Mouse (Mus musculus): Measurements from ENCODE around the gene Gipc2. TPM values are rescaled to one million over a fixed set of nuclear protein-coding genes. Genes with fewer than 3 reads are reported as not detected.

Gipc2 gene
- polyA plus RNA-seq, 1 experiment = 19.9 TPM

- Histone ChIP-seq H3K9me3 (replicated peaks; ENCODE audit: control insufficient read depth, insufficient read depth, low read length, poor library complexity, severe bottlenecking) (no peaks in the 10 kb centered on the region), H3K4me1 (ENCODE audit: control insufficient read depth, insufficient read depth, low read length) (no peaks in the 10 kb centered on the region), H3K4me3 (ENCODE audit: low read depth, low read length) (no peak overlapping the region), H3K9ac (ENCODE audit: low read depth, poor library complexity, severe bottlenecking) (no peak overlapping the region), H3K36me3 (ENCODE audit: control insufficient read depth, insufficient read depth, low read length, poor library complexity, severe bottlenecking) (no peaks in the 10 kb centered on the region), H3K27me3 (ENCODE audit: control insufficient read depth, insufficient read depth, low read length, poor library complexity, severe bottlenecking) (no peaks in the 10 kb centered on the region), H3K27ac (ENCODE audit: insufficient read depth, low read length) (no peak overlapping the region)
- TF ChIP-seq POLR2A (IDR thresholded peaks at IDR 0.05; ENCODE audit: insufficient read depth, low read length) = no peak
- TF ChIP-seq EP300 (IDR thresholded peaks at IDR 0.05; ENCODE audit: insufficient read depth, low read depth, low read length) = no peak
- TF ChIP-seq CTCF (IDR thresholded peaks at IDR 0.05; ENCODE audit: low read depth, low read length) = no peak
Observed at GRCm38 (mm10) chr3:152081381-152081780, 84.6 kb downstream of the Gipc2 start.

- no peaks in the 10 kb centered on the region for H3K4me1 ChIP-seq (ENCODE audit: control insufficient read depth, insufficient read depth, low read length)
- no peak overlapping the region for H3K4me3 ChIP-seq (ENCODE audit: low read depth, low read length)
- H3K9me3 ChIP-seq (replicated peaks; ENCODE audit: control insufficient read depth, insufficient read depth, low read length, poor library complexity, severe bottlenecking) = no peaks in the 10 kb centered on the region
- no peaks in the 10 kb centered on the region for H3K27me3 ChIP-seq (ENCODE audit: control insufficient read depth, insufficient read depth, low read length, poor library complexity, severe bottlenecking)
- TF ChIP-seq CTCF (IDR thresholded peaks at IDR 0.05; ENCODE audit: low read depth, low read length) = no peak
- TF ChIP-seq EP300 (IDR thresholded peaks at IDR 0.05; ENCODE audit: insufficient read depth, low read depth, low read length) = no peak
- no peak overlapping the region for H3K9ac ChIP-seq (ENCODE audit: low read depth, poor library complexity, severe bottlenecking)
- no peak overlapping the region for H3K27ac ChIP-seq (ENCODE audit: insufficient read depth, low read length)
- no peaks in the 10 kb centered on the region for H3K36me3 ChIP-seq (ENCODE audit: control insufficient read depth, insufficient read depth, low read length, poor library complexity, severe bottlenecking)
Observed at GRCm38 (mm10) chr3:152076088-152076487, 89.9 kb downstream of the Gipc2 start.

- H3K27ac ChIP-seq (ENCODE audit: insufficient read depth, low read length) = no peak overlapping the region
- H3K4me3 ChIP-seq (ENCODE audit: low read depth, low read length) = no peak overlapping the region
- H3K9ac ChIP-seq (ENCODE audit: low read depth, poor library complexity, severe bottlenecking) = no peak overlapping the region
- H3K27me3 ChIP-seq (ENCODE audit: control insufficient read depth, insufficient read depth, low read length, poor library complexity, severe bottlenecking) = no peaks in the 10 kb centered on the region
- TF ChIP-seq CTCF (IDR thresholded peaks at IDR 0.05; ENCODE audit: low read depth, low read length) (no peak), EP300 (IDR thresholded peaks at IDR 0.05; ENCODE audit: insufficient read depth, low read depth, low read length) (no peak), POLR2A (IDR thresholded peaks at IDR 0.05; ENCODE audit: insufficient read depth, low read length) (no peak)
- H3K9me3 ChIP-seq (replicated peaks; ENCODE audit: control insufficient read depth, insufficient read depth, low read length, poor library complexity, severe bottlenecking) = no peaks in the 10 kb centered on the region
- H3K36me3 ChIP-seq (ENCODE audit: control insufficient read depth, insufficient read depth, low read length, poor library complexity, severe bottlenecking) = no peaks in the 10 kb centered on the region
- no peaks in the 10 kb centered on the region for H3K4me1 ChIP-seq (ENCODE audit: control insufficient read depth, insufficient read depth, low read length)
Observed at GRCm38 (mm10) chr3:152069001-152069400, 97.0 kb downstream of the Gipc2 start.

- no peaks in the 10 kb centered on the region for H3K27me3 ChIP-seq (ENCODE audit: control insufficient read depth, insufficient read depth, low read length, poor library complexity, severe bottlenecking)
- no peaks in the 10 kb centered on the region for H3K36me3 ChIP-seq (ENCODE audit: control insufficient read depth, insufficient read depth, low read length, poor library complexity, severe bottlenecking)
- no peak overlapping the region for H3K9ac ChIP-seq (ENCODE audit: low read depth, poor library complexity, severe bottlenecking)
- no peaks in the 10 kb centered on the region for H3K9me3 ChIP-seq (replicated peaks; ENCODE audit: control insufficient read depth, insufficient read depth, low read length, poor library complexity, severe bottlenecking)
- H3K27ac ChIP-seq (ENCODE audit: insufficient read depth, low read length) = no peak overlapping the region
- H3K4me1 ChIP-seq (ENCODE audit: control insufficient read depth, insufficient read depth, low read length) = no peaks in the 10 kb centered on the region
- H3K4me3 ChIP-seq (ENCODE audit: low read depth, low read length) = no peak overlapping the region
- TF ChIP-seq POLR2A (IDR thresholded peaks at IDR 0.05; ENCODE audit: insufficient read depth, low read length) (no peak), EP300 (IDR thresholded peaks at IDR 0.05; ENCODE audit: insufficient read depth, low read depth, low read length) (no peak), CTCF (IDR thresholded peaks at IDR 0.05; ENCODE audit: low read depth, low read length) (no peak)
Observed at GRCm38 (mm10) chr3:152068311-152068710, 97.7 kb downstream of the Gipc2 start.

- H3K36me3 ChIP-seq (ENCODE audit: control insufficient read depth, insufficient read depth, low read length, poor library complexity, severe bottlenecking) = no peaks in the 10 kb centered on the region
- TF ChIP-seq EP300 (IDR thresholded peaks at IDR 0.05; ENCODE audit: insufficient read depth, low read depth, low read length) (no peak), CTCF (IDR thresholded peaks at IDR 0.05; ENCODE audit: low read depth, low read length) (peak; percentile 5)
- no peak overlapping the region for H3K9ac ChIP-seq (ENCODE audit: low read depth, poor library complexity, severe bottlenecking)
- H3K4me3 ChIP-seq (ENCODE audit: low read depth, low read length) = no peak overlapping the region
- H3K27ac ChIP-seq (ENCODE audit: insufficient read depth, low read length) = no peak overlapping the region
- no peaks in the 10 kb centered on the region for H3K9me3 ChIP-seq (replicated peaks; ENCODE audit: control insufficient read depth, insufficient read depth, low read length, poor library complexity, severe bottlenecking)
- H3K27me3 ChIP-seq (ENCODE audit: control insufficient read depth, insufficient read depth, low read length, poor library complexity, severe bottlenecking) = no peaks in the 10 kb centered on the region
- no peaks in the 10 kb centered on the region for H3K4me1 ChIP-seq (ENCODE audit: control insufficient read depth, insufficient read depth, low read length)
Observed at GRCm38 (mm10) chr3:152066696-152067095, 99.3 kb downstream of the Gipc2 start.

- Histone ChIP-seq H3K27me3 (ENCODE audit: control insufficient read depth, insufficient read depth, low read length, poor library complexity, severe bottlenecking) (no peaks in the 10 kb centered on the region), H3K9me3 (replicated peaks; ENCODE audit: control insufficient read depth, insufficient read depth, low read length, poor library complexity, severe bottlenecking) (no peaks in the 10 kb centered on the region), H3K36me3 (ENCODE audit: control insufficient read depth, insufficient read depth, low read length, poor library complexity, severe bottlenecking) (no peaks in the 10 kb centered on the region), H3K4me3 (ENCODE audit: low read depth, low read length) (no peak overlapping the region), H3K4me1 (ENCODE audit: control insufficient read depth, insufficient read depth, low read length) (no peaks in the 10 kb centered on the region), H3K9ac (ENCODE audit: low read depth, poor library complexity, severe bottlenecking) (no peak overlapping the region), H3K27ac (ENCODE audit: insufficient read depth, low read length) (no peak overlapping the region)
- TF ChIP-seq EP300 (IDR thresholded peaks at IDR 0.05; ENCODE audit: insufficient read depth, low read depth, low read length) = no peak
- no peak for TF ChIP-seq CTCF (IDR thresholded peaks at IDR 0.05; ENCODE audit: low read depth, low read length)
- no peak for TF ChIP-seq POLR2A (IDR thresholded peaks at IDR 0.05; ENCODE audit: insufficient read depth, low read length)
Observed at GRCm38 (mm10) chr3:152065806-152066205, 100.2 kb downstream of the Gipc2 start.
